Mouse (Mus musculus): ENCODE data around the gene Vwa8. TPM values are rescaled to one million over a fixed set of nuclear protein-coding genes. Genes with fewer than 3 reads are reported as not detected.
A peak's percentile ranks its signal among the peaks of the same experiment; 100 is the strongest.

Gene Vwa8
- polyA plus RNA-seq, 1 experiment from 2014 or later = 5.7 TPM

- Histone ChIP-seq H3K4me3 (replicated peaks) (no peak overlapping the region), H3K4me2 (replicated peaks) (no peak overlapping the region), H3K36me3 (no peaks in the 10 kb centered on the region), H3K9ac (replicated peaks) (no peak overlapping the region), H3K4me1 (replicated peaks) (peaks cover 3% of the 10 kb centered on the region; the same call in 1 of the 2 replicates), H3K9me3 (no peaks in the 10 kb centered on the region), H3K27ac (no peak overlapping the region; the same call in 1 of the 2 replicates), H3K27me3 (no peaks in the 10 kb centered on the region)
- ATAC-seq = peak; percentile 68; the same call in 1 of the 2 replicates
- 68% methylated on average over 17 of the region's 17 CpGs for WGBS
Observed at GRCm38 (mm10) chr14:79157451-79158218, 308.8 kb downstream of the Vwa8 start.

- ATAC-seq = no peak
- H3K27ac ChIP-seq = peak overlapping the region; percentile 2; the same call in 1 of the 2 replicates
- H3K4me3 ChIP-seq (replicated peaks) = no peak overlapping the region
- no peak overlapping the region for H3K9ac ChIP-seq (replicated peaks)
- WGBS = 89% methylated on average over 12 of the region's 12 CpGs
- no peaks in the 10 kb centered on the region for H3K36me3 ChIP-seq
- H3K4me2 ChIP-seq (replicated peaks) = no peak overlapping the region
- no peaks in the 10 kb centered on the region for H3K27me3 ChIP-seq
- no peaks in the 10 kb centered on the region for H3K9me3 ChIP-seq
- H3K4me1 ChIP-seq (replicated peaks) = peaks cover 3% of the 10 kb centered on the region; the same call in 1 of the 2 replicates
Observed at GRCm38 (mm10) chr14:79158219-79158521, 309.3 kb downstream of the Vwa8 start.

- ATAC-seq = no peak
- H3K27me3 ChIP-seq = no peaks in the 10 kb centered on the region
- WGBS = 83% methylated on average over 4 of the region's 4 CpGs
- H3K9me3 ChIP-seq = no peaks in the 10 kb centered on the region
- H3K36me3 ChIP-seq = no peaks in the 10 kb centered on the region
- H3K27ac ChIP-seq = no peak overlapping the region
- no peak overlapping the region for H3K4me3 ChIP-seq (replicated peaks)
- H3K4me2 ChIP-seq (replicated peaks) = no peak overlapping the region
- H3K9ac ChIP-seq (replicated peaks) = no peak overlapping the region
- peaks cover 3% of the 10 kb centered on the region; the same call in 1 of the 2 replicates for H3K4me1 ChIP-seq (replicated peaks)
Observed at GRCm38 (mm10) chr14:79158673-79159200, 309.9 kb downstream of the Vwa8 start.

GRCm38 (mm10) chr14:79159451-79159850, 310.6 kb downstream of the Vwa8 start:
- Histone ChIP-seq H3K36me3 (no peaks in the 10 kb centered on the region), H3K4me1 (replicated peaks) (peaks cover 3% of the 10 kb centered on the region; the same call in 1 of the 2 replicates), H3K9ac (replicated peaks) (no peak overlapping the region), H3K9me3 (no peaks in the 10 kb centered on the region), H3K27me3 (no peaks in the 10 kb centered on the region), H3K4me2 (replicated peaks) (no peak overlapping the region), H3K4me3 (replicated peaks) (no peak overlapping the region), H3K27ac (no peak overlapping the region)
- WGBS = 93% methylated on average over 8 of the region's 8 CpGs
- no peak for ATAC-seq

GRCm38 (mm10) chr14:79160486-79160885, 311.6 kb downstream of the Vwa8 start:
- no peak overlapping the region for H3K27ac ChIP-seq
- WGBS = 85% methylated on average over 10 of the region's 10 CpGs
- H3K27me3 ChIP-seq = no peaks in the 10 kb centered on the region
- H3K4me2 ChIP-seq (replicated peaks) = no peak overlapping the region
- no peak overlapping the region for H3K9ac ChIP-seq (replicated peaks)
- H3K36me3 ChIP-seq = no peaks in the 10 kb centered on the region
- H3K4me3 ChIP-seq (replicated peaks) = no peak overlapping the region
- no peak for ATAC-seq
- H3K4me1 ChIP-seq (replicated peaks) = peaks cover 3% of the 10 kb centered on the region; the same call in 1 of the 2 replicates
- no peaks in the 10 kb centered on the region for H3K9me3 ChIP-seq

GRCm38 (mm10) chr14:79160966-79161365, 312.1 kb downstream of the Vwa8 start:
- ATAC-seq = no peak
- Histone ChIP-seq H3K9me3 (no peaks in the 10 kb centered on the region), H3K4me3 (replicated peaks) (no peak overlapping the region), H3K4me2 (replicated peaks) (no peak overlapping the region), H3K27ac (no peak overlapping the region), H3K4me1 (replicated peaks) (peaks cover 3% of the 10 kb centered on the region; the same call in 1 of the 2 replicates), H3K27me3 (no peaks in the 10 kb centered on the region), H3K36me3 (no peaks in the 10 kb centered on the region), H3K9ac (replicated peaks) (no peak overlapping the region)
- WGBS = 87% methylated on average over 7 of the region's 7 CpGs

GRCm38 (mm10) chr14:79161741-79162140, 312.9 kb downstream of the Vwa8 start:
- Histone ChIP-seq H3K9me3 (no peaks in the 10 kb centered on the region), H3K36me3 (no peaks in the 10 kb centered on the region), H3K4me1 (replicated peaks) (peaks cover 3% of the 10 kb centered on the region; the same call in 1 of the 2 replicates), H3K4me3 (replicated peaks) (no peak overlapping the region), H3K4me2 (replicated peaks) (no peak overlapping the region), H3K27ac (no peak overlapping the region), H3K9ac (replicated peaks) (no peak overlapping the region), H3K27me3 (no peaks in the 10 kb centered on the region)
- no peak for ATAC-seq
- 87% methylated on average over 9 of the region's 9 CpGs for WGBS

- no peak overlapping the region for H3K9ac ChIP-seq (replicated peaks)
- H3K36me3 ChIP-seq = no peaks in the 10 kb centered on the region
- no peaks in the 10 kb centered on the region for H3K27me3 ChIP-seq
- no peak overlapping the region for H3K27ac ChIP-seq
- no peak for ATAC-seq
- H3K9me3 ChIP-seq = no peaks in the 10 kb centered on the region
- H3K4me1 ChIP-seq (replicated peaks) = no peaks in the 10 kb centered on the region; the same call in 1 of the 2 replicates
- H3K4me2 ChIP-seq (replicated peaks) = no peak overlapping the region
- WGBS = 68% methylated on average over 9 of the region's 9 CpGs
- H3K4me3 ChIP-seq (replicated peaks) = no peak overlapping the region
Observed at GRCm38 (mm10) chr14:79162678-79163077, 313.8 kb downstream of the Vwa8 start.

- no peaks in the 10 kb centered on the region for H3K9me3 ChIP-seq
- ATAC-seq = no peak
Observed at GRCm38 (mm10) chr14:79164334-79164733, 315.5 kb downstream of the Vwa8 start.

GRCm38 (mm10) chr14:79164925-79165324, 316.1 kb downstream of the Vwa8 start:
- ATAC-seq = no peak
- 94% methylated on average over 2 of the region's 2 CpGs for WGBS
- Histone ChIP-seq H3K9ac (replicated peaks) (no peak overlapping the region), H3K27me3 (no peaks in the 10 kb centered on the region), H3K4me2 (replicated peaks) (no peak overlapping the region), H3K4me3 (replicated peaks) (no peak overlapping the region), H3K9me3 (no peaks in the 10 kb centered on the region), H3K4me1 (replicated peaks) (no peaks in the 10 kb centered on the region), H3K36me3 (no peaks in the 10 kb centered on the region), H3K27ac (no peak overlapping the region)

More at GRCm38 (mm10) chr14:79164334-79164733, 315.5 kb downstream of the Vwa8 start:
- H3K27me3 ChIP-seq = no peaks in the 10 kb centered on the region
- H3K27ac ChIP-seq = no peak overlapping the region
- H3K4me1 ChIP-seq (replicated peaks) = no peaks in the 10 kb centered on the region
- no peak overlapping the region for H3K4me3 ChIP-seq (replicated peaks)
- WGBS = 90% methylated on average over 4 of the region's 4 CpGs
- H3K36me3 ChIP-seq = no peaks in the 10 kb centered on the region
- H3K9ac ChIP-seq (replicated peaks) = no peak overlapping the region
- H3K4me2 ChIP-seq (replicated peaks) = no peak overlapping the region

GRCm38 (mm10) chr14:79174526-79174925, 325.7 kb downstream of the Vwa8 start:
- no peaks in the 10 kb centered on the region for H3K4me1 ChIP-seq (replicated peaks)
- no peak overlapping the region for H3K27ac ChIP-seq
- 95% methylated on average over 4 of the region's 4 CpGs for WGBS
- 0 out of 2 replicates have a peak, but pooled peaks cover 5% of the 10 kb centered on the region for H3K9me3 ChIP-seq
- no peak overlapping the region for H3K4me2 ChIP-seq (replicated peaks)
- H3K27me3 ChIP-seq = no peaks in the 10 kb centered on the region
- peaks cover 8% of the 10 kb centered on the region; the same call in 1 of the 2 replicates for H3K36me3 ChIP-seq
- no peak overlapping the region for H3K4me3 ChIP-seq (replicated peaks)
- no peak for ATAC-seq
- no peak overlapping the region for H3K9ac ChIP-seq (replicated peaks)

GRCm38 (mm10) chr14:79177754-79178153, 328.9 kb downstream of the Vwa8 start:
- ATAC-seq = no peak
- H3K36me3 ChIP-seq = peaks cover 8% of the 10 kb centered on the region; the same call in 1 of the 2 replicates
- WGBS = 94% methylated on average over 7 of the region's 7 CpGs

More at GRCm38 (mm10) chr14:79177754-79178153, 328.9 kb downstream of the Vwa8 start:
- Histone ChIP-seq H3K27ac (no peak overlapping the region), H3K4me1 (replicated peaks) (no peaks in the 10 kb centered on the region), H3K9ac (replicated peaks) (no peak overlapping the region), H3K4me2 (replicated peaks) (no peak overlapping the region), H3K4me3 (replicated peaks) (no peak overlapping the region), H3K9me3 (0 out of 2 replicates have a peak, but pooled peaks cover 5% of the 10 kb centered on the region), H3K27me3 (no peaks in the 10 kb centered on the region)

Data from midbrain, embryonic 13.5 days (tissue).